Mouse (Mus musculus) left cerebral cortex, postnatal 10 days (tissue): ENCODE results near the gene Draxin. TPM values are rescaled to one million over a fixed set of nuclear protein-coding genes. Genes with fewer than 3 reads are reported as not detected.

Source experiments
- DNase-seq, 2 experiments: peaks; one replicate each; pipeline ENCODE4 v3.0.0; 2021 to 2022; ENCODE audit warnings: low spot score in 2 of 2, mixed read lengths in 1 of 2; ENCODE audit errors: extremely low spot score in 1 of 2
- intact Hi-C: fragments of 180-260 bp; cut with DNase I; formaldehyde crosslinking; loops from one replicate; pipeline ENCODE4 v1.15.1; 2025
- total RNA-seq, 2 experiments: library from RNA; stranded (reverse); gene quantifications; 2 replicates each; pipeline ENCODE4 v1.2.3; 2021

Gene Draxin
- total RNA-seq, 2 experiments from 2014 or later, result 2.7 to 3.1 TPM

DNA sequence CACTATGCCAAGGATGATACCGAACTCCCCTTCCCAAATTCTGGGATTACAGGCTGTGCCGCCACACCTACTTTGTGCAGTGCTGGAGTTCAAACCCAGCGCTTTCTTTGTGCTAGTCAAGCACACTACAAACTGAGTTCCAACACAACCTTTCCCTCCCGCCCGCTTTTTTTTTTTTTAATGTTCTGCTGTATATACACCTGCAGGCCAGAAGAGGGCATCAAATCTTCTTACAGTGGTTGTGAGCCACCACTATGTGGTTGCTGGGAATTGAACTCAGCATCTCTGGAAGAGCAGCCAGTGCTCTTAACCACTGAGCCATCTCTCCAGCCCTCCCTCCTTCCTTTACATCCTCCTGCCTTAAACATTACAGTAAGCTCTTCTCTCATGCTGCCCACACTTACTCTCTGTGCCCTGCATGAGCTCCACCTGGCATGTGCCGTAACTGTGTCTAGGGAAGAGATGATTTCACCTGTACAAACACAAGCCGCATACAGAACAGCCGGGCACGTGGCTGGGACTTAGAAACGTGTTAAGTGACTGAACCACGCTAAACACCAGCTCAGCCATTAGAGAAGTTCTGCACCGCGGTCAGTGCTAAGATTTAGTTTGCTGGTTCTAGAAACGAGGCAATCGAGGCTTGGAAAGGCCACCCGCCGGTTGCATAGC is 55.8 kb downstream of the Draxin start:
- no peak for DNase-seq
- intact Hi-C loops, result no loop called here

DNA sequence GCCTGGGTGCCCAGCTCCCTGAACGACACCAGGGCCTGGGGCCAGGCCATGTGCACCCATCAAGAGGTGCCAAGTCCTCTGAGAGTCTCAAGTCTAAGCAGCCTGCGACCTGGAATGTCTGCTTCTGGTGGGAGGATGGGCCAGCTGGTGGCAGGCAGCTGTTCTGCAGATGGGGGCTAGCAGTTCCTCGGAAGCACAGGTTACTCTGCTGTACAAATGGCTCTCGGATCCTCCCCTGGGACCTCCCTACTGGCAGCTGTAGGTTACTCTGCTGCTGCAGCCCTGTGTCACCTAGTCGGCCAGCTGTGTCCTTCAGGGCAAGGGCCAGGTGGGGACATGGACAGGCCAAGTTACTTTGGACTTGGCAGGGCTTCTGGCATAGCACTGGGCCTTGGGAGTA is 59.0 kb downstream of the Draxin start:
- DNase-seq, result no peak
- intact Hi-C loops, result no loop called here

DNA sequence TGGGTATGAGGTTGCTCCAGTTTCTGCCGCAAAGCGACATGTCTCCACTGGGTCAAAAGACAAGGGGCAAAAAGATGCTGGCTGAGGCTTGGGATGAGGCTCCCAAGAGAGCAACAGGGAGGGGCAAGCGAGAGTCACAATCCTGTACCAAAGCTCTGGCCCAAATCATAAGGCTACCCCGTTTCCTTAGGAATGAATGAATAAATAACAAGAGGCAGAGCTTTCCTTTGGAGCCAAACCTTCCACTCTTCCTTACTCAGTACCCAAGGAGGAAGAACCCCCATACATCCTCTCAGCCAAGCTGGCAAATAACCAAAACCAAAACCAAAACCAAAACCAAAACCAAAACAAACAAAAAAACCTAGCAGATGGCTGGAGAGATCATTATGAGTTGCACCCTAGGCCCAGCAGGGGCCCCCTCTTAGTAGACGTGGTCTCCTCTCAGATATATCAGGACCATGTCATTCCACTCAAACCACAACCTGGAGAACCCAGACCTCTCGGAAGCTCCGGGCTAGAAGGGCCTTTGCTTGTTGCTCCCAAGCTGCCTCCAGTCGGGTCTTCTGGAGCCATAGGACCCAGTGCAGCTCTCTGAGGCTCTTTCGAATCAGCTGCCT is 60.8 kb downstream of the Draxin start:
- intact Hi-C loops, result no loop called here
- DNase-seq, result no peak

GRCm38 (mm10) chr4:148067346-148067745 is 63.2 kb downstream of the Draxin start:
- intact Hi-C loops, result no loop called here
- DNase-seq, result no peak

DNA sequence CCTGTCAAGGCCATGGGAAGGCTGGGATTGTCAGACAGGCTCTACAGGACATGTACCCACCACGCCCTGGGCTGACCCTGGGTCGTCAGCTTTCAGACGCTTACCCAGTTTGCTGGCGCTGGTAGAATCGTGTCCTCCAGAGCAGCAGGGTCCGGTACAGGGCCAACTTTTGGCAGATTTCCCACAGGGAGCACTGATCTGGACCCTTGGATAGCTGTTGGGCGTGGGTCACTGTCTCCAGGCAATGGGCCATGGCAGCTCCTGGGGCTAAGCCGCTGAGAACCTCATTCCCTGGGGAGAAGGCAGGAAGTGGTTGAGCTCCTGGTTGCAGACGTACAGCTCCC is 64.1 kb downstream of the Draxin start:
- DNase-seq, result no peak
- intact Hi-C loops, result no loop called here

DNA sequence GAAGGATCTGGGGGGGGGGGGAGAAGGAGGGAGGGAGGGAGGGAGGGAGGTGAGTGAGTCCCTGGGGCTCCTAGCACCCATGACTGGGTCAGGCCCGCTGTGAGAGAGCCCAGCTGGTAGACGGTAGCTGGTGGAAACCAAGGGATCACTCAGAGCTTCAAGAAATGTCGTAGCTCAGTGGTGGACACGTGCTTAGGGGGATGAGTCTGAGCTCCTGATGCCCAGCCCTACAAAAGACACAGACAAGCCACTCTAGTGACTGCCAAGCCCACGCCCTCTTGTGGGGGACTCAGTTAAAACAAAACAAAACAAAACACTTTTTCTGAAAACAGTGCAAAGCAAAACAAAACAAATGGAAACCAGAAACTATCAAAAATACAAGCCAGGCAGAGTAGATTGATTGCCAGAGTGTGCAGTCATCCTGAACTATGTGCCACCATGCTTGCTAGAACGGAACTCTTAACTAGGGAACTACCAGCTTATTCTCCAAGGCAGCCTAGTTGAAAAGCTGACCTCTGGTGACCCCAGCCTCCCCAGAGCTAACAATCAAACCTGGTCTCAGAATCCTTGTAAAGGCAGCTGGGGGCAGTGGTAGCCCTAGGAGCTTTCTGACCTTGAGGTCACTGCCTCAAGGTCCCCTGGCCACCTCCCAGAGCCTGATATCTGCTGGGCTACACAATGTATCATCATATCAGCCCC is 64.6 kb downstream of the Draxin start:
- intact Hi-C loops, result no loop called here

GRCm38 (mm10) chr4:148061086-148061480 is 69.4 kb downstream of the Draxin start:
- intact Hi-C loops, result no loop called here

More for the DNA sequence above, 64.6 kb downstream of the Draxin start:
- no peak for DNase-seq

DNA sequence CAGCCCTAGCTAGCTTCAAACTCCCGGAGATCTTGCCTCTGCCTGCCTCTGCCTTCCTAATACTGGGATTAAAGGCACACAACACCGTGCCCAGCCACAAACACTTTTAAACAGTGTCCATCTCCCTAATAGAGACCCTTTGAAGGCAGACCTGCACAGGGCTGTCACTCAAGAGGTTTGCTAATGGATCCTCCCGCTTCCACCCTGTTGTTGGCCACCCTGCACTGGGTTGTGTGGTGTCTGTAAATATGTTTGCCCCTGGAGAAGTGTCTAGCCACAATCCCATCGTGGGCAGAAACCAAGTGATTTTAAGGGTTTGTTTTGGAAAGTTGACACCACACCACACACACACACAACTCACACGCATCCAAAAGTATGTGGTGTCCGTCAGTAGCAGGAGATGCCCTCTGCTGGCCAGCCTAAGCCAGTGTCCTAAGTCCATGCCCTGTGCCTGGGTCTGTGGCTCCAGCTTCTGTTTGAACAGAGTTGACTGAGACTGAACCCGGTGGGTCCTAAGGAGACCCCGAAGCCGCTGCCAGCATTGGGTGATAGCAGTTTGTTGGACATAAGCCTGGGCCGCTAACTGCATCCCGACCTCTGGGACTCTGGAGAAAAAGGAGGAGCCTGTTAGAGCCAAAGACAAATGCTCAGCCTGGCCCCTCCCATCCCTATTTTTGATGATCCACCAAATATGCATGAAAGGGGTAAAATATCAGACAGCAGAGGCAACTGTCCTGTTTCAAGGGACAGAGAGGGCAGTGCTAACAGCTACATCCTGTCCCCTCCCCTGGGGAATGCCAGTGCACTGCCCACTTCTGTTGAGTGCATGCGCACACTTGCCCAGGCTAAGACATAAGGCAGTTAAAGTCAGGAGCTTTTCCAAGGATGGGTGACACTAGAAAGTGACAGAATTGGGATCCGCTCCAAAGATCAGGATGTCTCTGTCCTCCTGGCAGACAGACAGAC is 70.1 kb downstream of the Draxin start:
- DNase-seq, result peak in 1 of 2 experiments; percentile 55
- intact Hi-C loops, result no loop called here

More at GRCm38 (mm10) chr4:148061086-148061480, 69.4 kb downstream of the Draxin start:
- DNase-seq, result no peak

DNA sequence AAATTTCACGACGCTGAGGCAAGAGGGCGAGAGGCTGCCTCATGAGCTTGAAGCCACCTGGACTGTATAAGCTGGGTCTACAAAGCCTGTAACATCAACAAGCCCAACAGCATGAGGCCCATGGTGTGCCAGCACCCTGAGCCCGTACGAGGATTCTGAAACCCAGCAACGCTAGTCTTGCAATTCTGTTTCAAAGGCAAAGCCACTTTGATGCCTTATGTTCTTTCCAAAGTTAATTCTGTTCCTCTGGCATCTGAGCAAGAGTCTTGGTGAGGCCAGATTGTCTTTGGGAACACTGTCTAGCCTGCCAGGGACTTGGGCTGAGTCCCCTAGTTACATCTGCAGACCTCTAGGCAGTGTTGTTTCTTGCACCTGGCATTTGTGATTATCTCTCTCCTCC is 71.5 kb downstream of the Draxin start:
- intact Hi-C loops, result no loop called here
- peak in 1 of 2 experiments; percentile 41 for DNase-seq

- DNase-seq, result no peak
- intact Hi-C loops, result no loop called here
Observed at GRCm38 (mm10) chr4:148058218-148058819, 72.2 kb downstream of the Draxin start.

GRCm38 (mm10) chr4:148057661-148058209 is 72.8 kb downstream of the Draxin start:
- intact Hi-C loops, result no loop called here

GRCm38 (mm10) chr4:148056801-148057200 is 73.7 kb downstream of the Draxin start:
- DNase-seq, result peak in 1 of 2 experiments; percentile 28
- intact Hi-C loops, result no loop called here

More at GRCm38 (mm10) chr4:148057661-148058209, 72.8 kb downstream of the Draxin start:
- DNase-seq, result peak in 1 of 2 experiments; percentile 25

- DNase-seq, result peak in 1 of 2 experiments; percentile 19
- intact Hi-C loops, result no loop called here
Observed at GRCm38 (mm10) chr4:148056246-148056645, 74.3 kb downstream of the Draxin start.

GRCm38 (mm10) chr4:148054961-148055695 is 75.4 kb downstream of the Draxin start:
- intact Hi-C loops, result no loop called here

DNA sequence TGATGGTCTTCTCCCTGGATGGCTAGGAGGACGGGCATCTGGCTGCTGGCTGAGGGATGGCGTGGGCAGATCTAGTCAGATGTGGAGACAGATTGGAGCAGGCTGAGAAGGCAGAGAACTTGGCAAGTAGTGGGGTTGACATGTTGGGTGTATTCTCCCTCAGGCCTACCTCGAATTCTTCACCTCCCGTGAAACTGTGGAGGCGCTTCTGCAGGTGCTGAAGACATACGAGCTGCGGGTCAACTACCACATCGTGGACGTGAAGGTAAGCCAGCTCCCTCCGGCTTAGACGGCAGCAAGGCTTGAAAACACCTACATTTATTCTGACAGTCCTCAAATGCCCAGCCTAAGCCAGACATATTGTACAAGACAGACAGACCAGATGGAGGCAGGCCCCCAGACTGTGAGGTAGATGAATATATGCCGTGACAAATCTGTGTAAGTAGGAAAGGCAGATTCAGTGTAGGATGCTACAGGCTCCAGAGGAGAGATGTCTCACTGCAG is 77.0 kb downstream of the Draxin start:
- intact Hi-C loops, result no loop called here
- peak; percentile 52 to 62 for DNase-seq

More at GRCm38 (mm10) chr4:148054961-148055695, 75.4 kb downstream of the Draxin start:
- DNase-seq, result peak in 1 of 2 experiments; percentile 22

DNA sequence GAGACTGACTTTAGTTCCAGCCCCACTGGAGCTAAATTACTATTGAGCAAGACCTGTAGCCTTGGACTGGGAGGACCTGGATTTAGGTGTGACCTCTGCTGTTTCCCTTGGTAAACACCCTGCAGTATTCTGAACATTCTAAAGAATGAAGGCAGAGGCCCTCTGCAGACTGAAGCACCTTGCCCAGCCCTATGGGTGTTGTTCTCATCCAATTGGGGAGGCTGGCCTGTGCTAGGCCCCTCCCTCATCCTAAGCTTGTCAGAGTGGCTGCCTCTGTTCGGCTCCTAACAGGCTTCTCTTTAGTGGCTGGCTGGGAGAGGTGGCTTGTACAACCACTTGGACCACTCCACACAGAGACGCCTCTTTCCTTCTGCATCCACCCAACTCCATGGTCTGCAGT is 77.5 kb downstream of the Draxin start:
- intact Hi-C loops, result no loop called here
- no peak for DNase-seq

DNA sequence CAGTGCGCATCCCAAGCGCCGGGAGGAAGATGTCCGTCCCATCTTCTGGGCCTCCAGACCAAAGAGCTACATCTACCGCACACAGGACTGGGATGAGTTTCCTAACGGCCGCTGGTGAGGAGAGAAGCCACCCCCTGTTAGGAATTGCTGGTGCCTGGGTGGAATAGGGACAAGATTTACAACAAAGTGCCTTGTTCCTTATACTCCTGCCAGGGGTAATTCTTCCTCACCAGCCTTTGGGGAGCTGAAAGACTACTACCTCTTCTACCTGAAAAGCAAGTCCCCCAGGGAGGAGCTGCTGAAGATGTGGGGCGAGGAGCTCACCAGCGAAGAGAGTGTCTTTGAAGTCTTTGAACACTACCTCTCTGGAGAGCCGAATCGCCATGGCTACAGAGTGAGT is 78.6 kb downstream of the Draxin start:
- DNase-seq, result no peak
- intact Hi-C loops, result no loop called here
